In the genomic region with DNA sequence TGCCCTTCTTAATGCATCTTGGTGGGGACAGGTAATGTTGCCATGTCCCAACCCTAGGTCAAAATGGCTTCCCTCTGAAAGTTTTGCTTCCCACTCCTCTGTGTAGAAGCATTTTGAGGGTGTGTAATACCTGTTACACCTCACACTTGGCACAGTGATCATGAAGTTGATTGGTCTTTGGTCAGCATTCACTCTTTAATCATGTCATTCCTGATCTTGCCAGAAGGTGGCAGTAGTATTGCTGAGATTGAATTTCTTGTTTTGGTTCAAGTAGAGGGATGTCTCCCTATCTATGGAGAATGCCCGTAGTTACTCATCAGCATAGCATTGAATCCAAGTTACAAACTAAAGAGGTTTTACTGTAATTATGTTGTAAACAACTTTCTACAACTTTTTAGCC, we compare ENCODE assay signal across 8 mouse cellular contexts.
A peak's percentile ranks its signal among the peaks of the same experiment; 100 is the strongest.
DNase-seq lines count a peak whose midpoint lies in the region; ATAC-seq and TF ChIP-seq lines count a peak whose summit lies in the region.
"Had no signal": no experiment of that assay in that cellular context is flagged by ENCODE, and none has a peak within 500 bp of the region (broad histone marks: within the 10 kb centered on the region; RNA-seq: fewer than 3 reads in every experiment).

No protein-coding gene starts in this region.

- 23% methylated on average over 1 of the region's 1 CpGs for WGBS in kidney, embryonic 14.5 days
- 12% methylated on average over 1 of the region's 1 CpGs for WGBS in limb, embryonic 14.5 days

- H3K4me1 ChIP-seq in kidney, embryonic 14.5 days (ENCODE audit: control insufficient read depth, insufficient read depth, low read length): no peaks in the 10 kb centered on the region
- H3K4me1 ChIP-seq in limb, embryonic 14.5 days (ENCODE audit: control insufficient read depth, insufficient read depth, low read length): no peaks in the 10 kb centered on the region

- H3K27ac ChIP-seq in kidney, embryonic 14.5 days (ENCODE audit: low read depth, low read length): no peak overlapping the region
- H3K27ac ChIP-seq in limb, embryonic 14.5 days (replicated peaks; ENCODE audit: low read depth, low read length): no peak overlapping the region

- H3K27me3 ChIP-seq in kidney, embryonic 14.5 days (ENCODE audit: control insufficient read depth, insufficient read depth, low read length): no peaks in the 10 kb centered on the region
- H3K27me3 ChIP-seq in limb, embryonic 14.5 days (ENCODE audit: control insufficient read depth, insufficient read depth, low read length): no peaks in the 10 kb centered on the region
- H3K27me3 ChIP-seq in splenic B cell, adult 2 months (ENCODE audit: control insufficient read depth, insufficient read depth, low read length, poor library complexity, severe bottlenecking): no peaks in the 10 kb centered on the region

- H3K36me3 ChIP-seq in kidney, embryonic 14.5 days (ENCODE audit: control insufficient read depth, insufficient read depth, low read length): no peaks in the 10 kb centered on the region
- no peaks in the 10 kb centered on the region for H3K36me3 ChIP-seq in limb, embryonic 14.5 days (ENCODE audit: control insufficient read depth, insufficient read depth, low read length)
- no peaks in the 10 kb centered on the region for H3K36me3 ChIP-seq in splenic B cell, adult 2 months (ENCODE audit: control insufficient read depth, insufficient read depth, low read length, poor library complexity, severe bottlenecking)

- no peaks in the 10 kb centered on the region for H3K9me3 ChIP-seq in kidney, embryonic 14.5 days (ENCODE audit: control insufficient read depth, low read length)
- H3K9me3 ChIP-seq in limb, embryonic 14.5 days (ENCODE audit: control insufficient read depth, low read length): no peaks in the 10 kb centered on the region

- TF ChIP-seq POLR2A in limb, embryonic 14.5 days (IDR thresholded peaks at IDR 0.05; ENCODE audit: borderline replicate concordance, extremely low read depth, insufficient read depth, insufficient read length): no peak

- H3K4me2 ChIP-seq in kidney, embryonic 14.5 days (replicated peaks; ENCODE audit: low read depth, low read length): no peak overlapping the region
- no peak overlapping the region for H3K4me2 ChIP-seq in limb, embryonic 14.5 days (replicated peaks; ENCODE audit: low read depth, low read length, severe bottlenecking)

- H3K9ac ChIP-seq in kidney, embryonic 14.5 days (ENCODE audit: low read depth, low read length): no peak overlapping the region
- no peak overlapping the region for H3K9ac ChIP-seq in limb, embryonic 14.5 days (ENCODE audit: low read depth, low read length, severe bottlenecking)

- no peak for ATAC-seq in kidney, embryonic 14.5 days (ENCODE audit: low FRiP score, low TSS enrichment)
- ATAC-seq in CD4-positive, CD25-positive, alpha-beta regulatory T cell, adult 4 months: peak; percentile 41
- ATAC-seq in limb, embryonic 14.5 days (ENCODE audit: low FRiP score, low read depth): 0 out of 2 replicates have a peak, but pooled peaks have one; percentile 4

- peak; percentile 51 for DNase-seq in kidney, postnatal 14 days
- DNase-seq in R1 (ENCODE audit: low read depth, low spot score): peak; percentile 65
- DNase-seq in fibroblast of lung, adult 2 months (ENCODE audit: low read depth): peak; percentile 39
- DNase-seq in limb, embryonic 14.5 days (ENCODE audit: low spot score): peak; percentile 76
- peak; percentile 23 for DNase-seq in splenic B cell, adult 2 months (ENCODE audit: low read depth, low spot score)

- no peak overlapping the region for H3K4me3 ChIP-seq in kidney, embryonic 14.5 days (ENCODE audit: low read length)
- no peak overlapping the region for H3K4me3 ChIP-seq in limb, embryonic 14.5 days (replicated peaks; ENCODE audit: low read length)
- H3K4me3 ChIP-seq: erythroblast, embryonic 14.5 days had no signal

Comparison
In these comparisons a context has a peak if more than half of its experiments do, and no peak if none do; other contexts are left out.
1. DNase-seq: peak in every context shown above with its lines; median percentile 76 in limb, embryonic 14.5 days; 65 in R1; 51 in kidney, postnatal 14 days; 39 in fibroblast of lung, adult 2 months; 23 in splenic B cell, adult 2 months.